Mouse (Mus musculus) brain, embryonic 14.5 days (tissue): ENCODE measurements around the gene 1700019A02Rik. TPM values are rescaled to one million over a fixed set of nuclear protein-coding genes. Genes with fewer than 3 reads are reported as not detected.

Experiments used
- DNase-seq: peaks from one replicate; pipeline ENCODE4 v3.0.0-alpha.2; 2011; ENCODE audit warnings: low read depth
- CTCF ChIP-seq: fragments of 200-500 bp; IDR thresholded peaks from 2 replicates; pipeline ENCODE4 v1.5.1; 2012; ENCODE audit warnings: inconsistent platforms, mild to moderate bottlenecking, moderate library complexity, borderline replicate concordance; ENCODE audit not compliant: insufficient read depth, insufficient read length; ENCODE audit errors: extremely low read depth
- POLR2A ChIP-seq: fragments of 200-500 bp; IDR thresholded peaks from 2 replicates; pipeline ENCODE4 v1.6.1; 2012; ENCODE audit warnings: mild to moderate bottlenecking, inconsistent platforms, borderline replicate concordance; ENCODE audit not compliant: poor library complexity, insufficient read depth, insufficient read length, severe bottlenecking; ENCODE audit errors: extremely low read depth
- polyA plus RNA-seq: library from polyadenylated mRNA; depleted of rRNA; stranded (reverse); fragments of >200 nt; gene quantifications from 2 replicates; pipeline ENCODE4 v1.2.3, GENCODE M21; 2012; rRNA removed

Gene 1700019A02Rik
- 0.13 TPM in 1 of 2 replicates, not detected in the other for polyA plus RNA-seq

DNA sequence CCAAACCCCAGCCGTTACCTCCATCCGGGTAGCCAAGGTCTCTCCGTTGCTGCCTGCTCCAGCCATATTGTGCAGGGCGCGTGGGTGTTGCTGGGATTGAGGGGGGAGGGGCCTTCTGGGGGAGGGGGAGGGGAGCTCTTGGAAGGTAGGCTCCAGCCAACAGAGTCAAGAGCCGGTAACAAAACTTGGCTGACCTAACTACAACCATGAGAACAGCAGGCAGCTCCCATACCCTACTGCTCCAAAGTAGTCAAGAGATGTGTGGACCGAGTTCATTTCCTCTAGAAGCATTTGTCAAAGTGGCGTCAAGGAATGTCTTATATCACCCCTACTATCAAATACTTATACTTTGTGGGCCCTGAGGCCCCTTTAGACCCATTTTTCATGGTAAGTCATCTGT is at the start of gene 1700019A02Rik:
Gene 1700019A02Rik, minus strand, starts transcription at position 101 of the 400 bp plus-strand sequence.
- DNase-seq = no peak
- TF ChIP-seq POLR2A = no peak
- no peak for TF ChIP-seq CTCF

DNA sequence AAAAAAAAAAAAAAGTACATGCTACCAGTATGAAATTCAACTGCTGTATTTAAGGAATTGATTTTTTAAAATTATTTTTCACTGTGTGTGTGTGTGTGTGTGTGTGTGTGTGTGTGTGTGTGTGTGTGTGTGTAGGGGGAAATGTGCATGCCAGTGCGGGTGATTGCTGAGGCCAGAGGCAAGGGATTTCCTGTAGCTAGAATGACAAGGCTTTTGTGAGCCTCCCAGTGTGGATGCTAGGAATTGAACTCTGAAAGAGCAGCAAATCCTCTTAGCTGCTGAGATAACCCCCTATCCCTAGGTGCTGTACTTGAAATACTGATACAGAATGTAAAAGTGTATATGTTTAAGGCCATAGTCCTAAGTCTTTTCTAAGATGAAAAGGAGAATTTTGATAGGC is 38.6 kb upstream of the 1700019A02Rik start:
- TF ChIP-seq POLR2A (no peak), CTCF (no peak)
- DNase-seq = peak; percentile 41

DNA sequence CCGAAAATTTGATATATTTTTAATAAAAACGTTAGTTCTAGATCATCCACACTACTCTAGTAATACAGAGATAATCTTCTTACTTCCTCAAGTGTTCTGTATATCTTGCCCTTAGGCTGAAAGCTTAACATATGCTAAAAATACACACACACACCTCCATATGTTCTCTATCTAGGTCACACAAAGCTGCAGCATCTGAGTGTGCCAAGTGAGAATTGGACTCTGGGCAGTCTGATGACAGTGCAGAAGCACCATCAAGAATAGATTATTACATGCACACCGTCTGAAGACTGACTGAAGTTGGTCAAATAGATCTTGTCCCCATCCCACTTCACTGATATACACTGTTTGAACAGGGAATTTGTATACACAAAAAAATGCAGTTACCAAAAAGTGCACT is 38.2 kb upstream of the 1700019A02Rik start:
- TF ChIP-seq POLR2A = no peak
- no peak for TF ChIP-seq CTCF
- DNase-seq = peak; percentile 12

DNA sequence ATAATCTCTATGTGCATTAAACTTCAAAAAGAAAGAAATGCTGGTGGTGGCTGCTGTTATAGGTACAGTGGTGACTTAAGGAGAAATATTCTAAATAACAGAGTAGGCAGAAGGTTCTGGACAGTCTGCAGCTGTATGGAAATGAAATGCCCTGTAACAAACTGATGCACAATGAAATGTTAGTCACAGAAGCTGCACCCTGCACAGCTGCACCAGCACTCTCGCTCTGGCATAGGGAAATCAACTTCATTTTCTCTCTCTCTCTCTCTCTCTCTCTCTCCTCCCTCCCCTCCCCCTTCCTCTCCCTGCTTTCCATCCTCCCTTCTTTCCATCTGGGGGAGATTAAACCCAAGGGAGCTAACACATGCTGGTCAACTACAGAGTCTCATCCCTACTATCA is 37.3 kb upstream of the 1700019A02Rik start:
- no peak for TF ChIP-seq CTCF
- TF ChIP-seq POLR2A = no peak
- peak; percentile 13 for DNase-seq

DNA sequence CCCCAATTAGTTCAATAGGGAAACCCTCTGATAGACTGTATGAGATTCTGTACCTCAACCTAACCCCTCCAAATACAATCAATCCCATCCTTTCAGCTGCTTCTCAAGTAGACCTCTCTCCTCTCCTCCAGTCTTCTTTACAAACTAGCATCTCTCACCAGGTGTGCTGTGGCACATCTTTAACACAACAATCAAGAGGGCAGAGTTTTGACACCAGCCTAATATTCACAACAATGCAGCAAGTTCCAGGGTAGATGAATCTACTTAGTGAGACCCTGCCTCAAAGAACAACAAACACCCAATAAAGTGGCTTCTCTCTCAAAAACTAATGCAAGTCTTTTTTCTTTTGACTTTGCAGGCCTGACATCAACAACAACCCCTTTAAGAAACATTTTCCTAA is 22.7 kb upstream of the 1700019A02Rik start:
- TF ChIP-seq POLR2A (no peak), CTCF (no peak)
- no peak for DNase-seq

DNA sequence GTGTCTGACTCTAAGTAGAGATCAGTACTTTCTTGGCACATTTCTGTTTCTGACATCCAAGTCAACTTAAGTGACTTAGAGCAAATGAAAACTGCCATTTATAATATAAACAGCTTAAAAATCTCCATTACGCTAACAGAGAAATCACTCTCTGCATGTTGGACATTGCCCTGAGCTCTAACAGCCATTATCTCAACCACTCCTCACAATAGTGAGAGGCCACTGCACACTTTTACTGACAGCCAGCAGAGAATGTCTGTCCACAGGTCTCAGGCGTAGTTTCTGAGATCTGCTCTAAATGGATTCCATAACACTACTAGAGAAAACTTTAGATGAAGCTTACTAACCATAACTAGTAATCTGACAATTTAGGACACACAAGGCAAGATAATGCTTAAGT is 16.5 kb upstream of the 1700019A02Rik start:
- DNase-seq = no peak
- TF ChIP-seq CTCF (no peak), POLR2A (no peak)

DNA sequence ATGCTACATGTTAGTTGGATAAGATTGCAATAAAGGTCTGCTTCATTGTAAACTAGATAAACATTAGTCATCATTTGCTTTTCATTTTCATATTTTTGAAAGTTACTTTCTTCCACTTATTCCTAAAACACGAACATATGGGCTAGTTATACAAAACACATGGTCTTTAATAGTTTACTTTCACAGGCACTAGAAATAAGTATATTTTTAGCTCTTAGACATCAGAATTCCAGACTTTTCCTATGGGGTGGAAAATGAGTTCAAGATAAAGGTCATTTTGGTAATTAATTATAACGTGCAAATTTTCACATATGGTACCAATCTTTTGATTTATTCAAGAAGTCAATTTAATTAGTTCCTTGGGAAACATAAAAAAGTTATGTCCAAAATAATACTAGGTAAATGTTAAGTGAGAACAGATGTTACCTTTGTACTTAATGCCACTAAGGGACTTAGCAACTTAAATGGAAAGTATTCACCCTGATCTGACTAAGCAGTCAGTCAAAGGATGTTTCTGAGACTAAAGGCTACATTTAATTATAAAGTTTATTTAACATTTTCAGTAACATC is 14.3 kb upstream of the 1700019A02Rik start:
- peak; percentile 5 for DNase-seq
- TF ChIP-seq POLR2A = no peak
- TF ChIP-seq CTCF = no peak

DNA sequence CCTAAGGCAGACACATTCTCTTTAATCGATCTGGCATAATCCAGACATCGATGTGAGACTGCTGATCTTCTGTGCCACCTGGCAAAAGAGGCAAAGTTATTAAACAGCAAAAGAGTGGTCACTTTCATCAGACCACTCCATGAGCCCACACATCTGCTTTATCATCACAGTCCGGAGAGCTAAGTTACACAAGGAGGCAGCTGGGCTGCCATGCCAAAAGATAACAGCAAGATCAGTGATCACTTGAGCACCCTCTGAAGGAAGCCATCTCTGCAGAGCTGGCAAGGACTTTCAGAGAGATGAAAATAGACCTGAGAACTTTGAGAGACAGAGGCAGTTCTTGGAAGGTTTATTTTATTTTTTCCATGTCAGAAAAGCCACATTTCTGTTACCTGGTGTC is 7.1 kb upstream of the 1700019A02Rik start:
- TF ChIP-seq CTCF = no peak
- no peak for TF ChIP-seq POLR2A
- no peak for DNase-seq

DNA sequence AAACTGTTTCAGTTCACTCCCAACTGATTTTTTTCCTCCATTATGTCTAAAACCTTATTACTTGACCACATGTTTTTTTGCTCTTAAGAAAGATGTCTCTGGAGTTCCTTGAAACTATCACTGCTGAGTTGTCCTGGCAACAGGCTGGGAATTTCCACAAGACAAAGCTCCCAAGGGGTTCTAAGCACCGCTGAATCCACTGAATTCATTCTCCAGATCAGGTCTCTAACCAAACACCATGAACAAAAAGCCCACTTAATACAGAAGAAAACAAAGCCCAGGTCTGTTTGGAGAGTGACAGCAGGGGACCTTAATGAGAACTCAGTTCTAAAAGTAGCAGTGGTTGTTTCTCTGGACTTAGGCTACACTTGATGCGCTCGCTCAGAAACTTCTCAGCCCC is 3.8 kb upstream of the 1700019A02Rik start:
- no peak for DNase-seq
- TF ChIP-seq POLR2A = no peak
- no peak for TF ChIP-seq CTCF

DNA sequence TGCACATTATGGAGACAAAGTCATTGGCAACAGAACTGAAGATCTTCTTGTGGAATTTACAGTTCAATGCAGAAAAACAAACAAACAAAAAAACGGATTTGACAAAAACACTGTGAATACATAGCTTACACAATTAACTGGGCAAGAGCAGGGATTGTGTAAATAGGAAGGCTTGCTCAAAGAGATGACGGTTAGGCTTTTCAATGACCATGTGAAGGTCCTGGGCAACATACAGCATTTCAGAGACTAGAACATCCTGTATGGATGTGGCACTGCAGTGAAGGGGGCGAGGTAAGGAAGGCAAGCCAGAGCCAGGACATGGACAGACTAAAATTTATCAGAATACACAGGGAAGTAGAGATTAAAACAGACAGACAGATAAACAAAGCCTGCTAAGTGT is 2.2 kb upstream of the 1700019A02Rik start:
- no peak for TF ChIP-seq POLR2A
- no peak for TF ChIP-seq CTCF
- DNase-seq = no peak

DNA sequence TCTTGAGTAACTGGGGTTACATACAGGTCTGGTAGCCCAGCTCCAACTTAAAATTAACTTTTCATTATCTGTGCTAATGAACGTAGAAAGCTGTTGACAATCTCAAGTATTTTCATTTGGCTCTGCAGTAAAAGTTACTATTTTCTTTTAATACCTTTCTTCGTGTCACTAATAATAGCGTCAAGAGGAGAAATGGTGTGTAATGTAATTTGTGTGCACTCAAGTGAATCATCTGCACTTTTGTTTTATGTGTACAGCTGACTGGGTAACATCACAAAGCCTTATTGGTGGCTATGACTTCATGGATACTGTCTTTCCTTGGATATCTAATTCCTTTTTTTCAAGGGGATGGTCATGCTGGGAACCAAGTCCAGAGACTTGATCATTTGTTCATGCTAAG is 1.1 kb downstream of the 1700019A02Rik start:
- TF ChIP-seq POLR2A = no peak
- TF ChIP-seq CTCF = no peak

DNA sequence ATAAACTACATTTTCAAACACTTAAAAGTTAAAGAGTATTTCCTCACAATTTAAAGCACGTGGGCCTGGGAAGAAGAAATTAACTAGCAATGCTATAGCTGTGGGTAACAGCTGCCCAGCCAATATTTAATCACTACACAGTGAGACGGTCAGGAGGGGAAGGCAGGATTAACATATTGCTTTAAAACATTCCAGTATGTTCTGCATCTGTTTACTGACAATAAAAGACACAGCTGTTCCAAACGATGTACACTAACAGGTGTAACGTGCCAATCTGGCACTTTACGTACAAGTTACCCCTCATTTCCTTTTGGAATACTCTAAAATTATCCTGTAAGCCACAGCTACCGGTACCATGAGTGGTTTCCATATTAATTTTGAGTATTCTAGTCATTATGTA is 29.7 kb downstream of the 1700019A02Rik start:
- peak; percentile 19 for DNase-seq
- TF ChIP-seq CTCF = no peak

More for the DNA sequence above, 1.1 kb downstream of the 1700019A02Rik start:
- DNase-seq = no peak

DNA sequence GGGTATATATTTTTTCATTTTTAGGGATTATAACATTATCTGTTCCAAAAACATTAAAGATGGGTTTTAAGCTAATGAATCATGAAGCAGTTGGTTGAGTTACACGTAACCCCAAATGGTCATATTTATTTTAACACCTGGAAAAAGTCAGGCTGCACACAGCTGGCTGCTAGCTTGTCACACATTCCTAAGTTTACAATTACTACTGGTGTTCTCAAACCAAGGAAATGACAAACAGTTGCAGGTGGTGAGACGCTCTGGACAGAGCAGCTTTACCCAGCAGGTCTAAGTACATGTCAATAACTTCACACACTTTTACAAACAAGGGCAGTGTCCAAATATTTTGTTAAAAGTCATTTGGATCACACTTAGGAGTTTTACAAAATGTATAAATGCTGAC is 64.4 kb downstream of the 1700019A02Rik start:
- no peak for DNase-seq
- TF ChIP-seq POLR2A (no peak), CTCF (no peak)

DNA sequence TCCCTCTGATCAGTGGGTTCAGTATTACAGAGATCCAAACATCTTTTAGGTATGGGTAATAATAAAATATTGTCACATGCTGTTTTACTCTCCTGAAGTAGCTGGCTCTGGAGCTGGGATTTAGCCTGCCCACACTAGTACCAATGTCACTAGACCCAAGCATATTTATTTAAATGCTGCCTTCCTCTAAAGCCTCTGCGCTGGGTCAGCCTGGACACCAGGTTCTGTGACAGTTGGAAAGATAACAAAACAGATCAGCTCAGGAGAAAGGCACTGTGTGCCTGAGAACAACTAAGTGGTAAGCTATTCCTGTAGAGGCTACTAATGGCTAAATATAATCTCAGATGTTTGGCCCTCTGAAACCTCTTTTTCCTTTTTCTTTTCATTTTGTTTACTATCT is 76.9 kb downstream of the 1700019A02Rik start:
- TF ChIP-seq POLR2A = no peak
- no peak for DNase-seq

Other genes with a start within 250 kb of the 1700019A02Rik start
- 1.1 TPM in 2 replicates for gene 1700019D03Rik, start 167.5 kb downstream of the 1700019A02Rik start, polyA plus RNA-seq
- gene Mstn, start 126.0 kb downstream of the 1700019A02Rik start, polyA plus RNA-seq = 0.18 and 0.25 TPM in 2 replicates
- gene Pms1, start 109.4 kb upstream of the 1700019A02Rik start, polyA plus RNA-seq = 4.0 and 4.3 TPM in 2 replicates
- gene Ormdl1, start 109.5 kb upstream of the 1700019A02Rik start, polyA plus RNA-seq = 34.2 and 39.5 TPM in 2 replicates
- gene Gm28778, start 109.5 kb upstream of the 1700019A02Rik start, polyA plus RNA-seq = 2.9 TPM in 2 replicates
- 15.4 and 19.1 TPM in 2 replicates for gene Osgepl1, start 126.0 kb upstream of the 1700019A02Rik start, polyA plus RNA-seq
- not detected in 2 replicates for gene Asdurf, start 165.0 kb upstream of the 1700019A02Rik start, polyA plus RNA-seq
- gene Gm28551, start 165.0 kb upstream of the 1700019A02Rik start, polyA plus RNA-seq = 0.85 and 0.97 TPM in 2 replicates
- 25.4 and 33.3 TPM in 2 replicates for gene Asnsd1, start 165.1 kb upstream of the 1700019A02Rik start, polyA plus RNA-seq